Mouse (Mus musculus) neural tube, embryonic 14.5 days (tissue): ENCODE measurements around the gene Slc44a2. TPM values are rescaled to one million over a fixed set of nuclear protein-coding genes. Genes with fewer than 3 reads are reported as not detected.

ENCODE experiments used
- ATAC-seq: fragments of 200-750 bp; cut with Nextera tagmentation; 2 replicates; pipeline ENCODE4 v1.8.0; 2017; ENCODE audit warnings: low read depth, mild to moderate bottlenecking, moderate TSS enrichment, moderate library complexity
- H3K27ac ChIP-seq: fragments of 300-500 bp; sonication (generic); 2 replicates; pipeline ENCODE4 v1.5.1; 2014; ENCODE audit warnings: low read depth, mild to moderate bottlenecking, control low read depth, low read length, moderate library complexity, mixed read lengths
- H3K27me3 ChIP-seq: fragments of 300-500 bp; sonication (generic); 2 replicates; pipeline ENCODE4 v1.6.1; 2014; ENCODE audit warnings: low read length; ENCODE audit not compliant: control insufficient read depth, insufficient read depth
- H3K36me3 ChIP-seq: fragments of 300-500 bp; sonication (generic); 2 replicates; pipeline ENCODE4 v1.6.1; 2014; ENCODE audit warnings: low read length, mixed read lengths; ENCODE audit not compliant: control insufficient read depth, insufficient read depth
- H3K4me1 ChIP-seq: fragments of 300-500 bp; sonication (generic); 2 replicates; pipeline ENCODE4 v1.6.1; 2014; ENCODE audit warnings: low read length; ENCODE audit not compliant: control insufficient read depth, insufficient read depth
- H3K4me2 ChIP-seq: fragments of 300-500 bp; sonication (generic); 2 replicates; pipeline ENCODE4 v1.6.1; 2014; ENCODE audit warnings: mild to moderate bottlenecking, low read depth, low read length, control low read depth
- H3K4me3 ChIP-seq: fragments of 300-500 bp; sonication (generic); 2 replicates; pipeline ENCODE4 v1.5.1; 2014; ENCODE audit warnings: low read depth, low read length, control low read depth, mixed read lengths
- H3K9ac ChIP-seq: fragments of 300-500 bp; sonication (generic); replicated peaks from 2 replicates; pipeline ENCODE4 v1.6.1; 2014; ENCODE audit warnings: low read depth, mild to moderate bottlenecking, control low read depth, low read length, mixed read lengths
- H3K9me3 ChIP-seq: fragments of 300-500 bp; sonication (generic); 2 replicates; pipeline ENCODE4 v1.6.1; 2016; ENCODE audit warnings: low read length; ENCODE audit not compliant: control insufficient read depth
- WGBS: fragments of 180-500 bp; shearing (Covaris S2); extraction: QIAGEN DNeasy Blood & Tissue Kit; methylation state at CpG from one replicate; pipeline ENCODE4 v1.1.7; 2014; 5-methylcytosine and 5-hydroxymethylcytosine counted together
- polyA plus RNA-seq: library from polyadenylated mRNA; unstranded; fragments of >200 nt; fragmentation: Nextera tagmentation; extraction: Ambion mirVana; gene quantifications from 2 replicates; pipeline ENCODE4 v1.2.1, GENCODE M21; 2014

Slc44a2 gene
- polyA plus RNA-seq, 1 experiment from 2014 or later, result 67.7 TPM

GRCm38 (mm10) chr9:21402764-21403253 lies 82.3 kb downstream of the Slc44a2 start:
- H3K9ac ChIP-seq, result no peak overlapping the region
- 91% methylated on average over 11 of the region's 11 CpGs for WGBS
- ATAC-seq, result no peak

GRCm38 (mm10) chr9:21403745-21404144 lies 83.2 kb downstream of the Slc44a2 start:
- ATAC-seq, result no peak

More at GRCm38 (mm10) chr9:21402764-21403253, 82.3 kb downstream of the Slc44a2 start:
- H3K4me1 ChIP-seq, result no peaks in the 10 kb centered on the region
- H3K4me3 ChIP-seq, result no peak overlapping the region
- no peaks in the 10 kb centered on the region for H3K27me3 ChIP-seq
- no peak overlapping the region for H3K27ac ChIP-seq
- H3K4me2 ChIP-seq, result no peak overlapping the region
- H3K36me3 ChIP-seq, result peaks cover 85% of the 10 kb centered on the region
- H3K9me3 ChIP-seq, result no peaks in the 10 kb centered on the region

More at GRCm38 (mm10) chr9:21403745-21404144, 83.2 kb downstream of the Slc44a2 start:
- H3K27me3 ChIP-seq, result no peaks in the 10 kb centered on the region
- H3K36me3 ChIP-seq, result peaks cover 77% of the 10 kb centered on the region
- no peak overlapping the region for H3K4me2 ChIP-seq
- H3K9ac ChIP-seq, result no peak overlapping the region
- no peaks in the 10 kb centered on the region for H3K4me1 ChIP-seq
- H3K4me3 ChIP-seq, result no peak overlapping the region
- WGBS, result 97% methylated on average over 5 of the region's 5 CpGs
- no peak overlapping the region for H3K27ac ChIP-seq
- H3K9me3 ChIP-seq, result no peaks in the 10 kb centered on the region

Other genes starting within 250 kb of the Slc44a2 start
- 1.7 and 1.8 TPM in 2 replicates for gene Gm49373, start 247.6 kb upstream of the Slc44a2 start, polyA plus RNA-seq
- 62.7 and 73.5 TPM in 2 replicates for gene Fdx1l, start 247.1 kb upstream of the Slc44a2 start, polyA plus RNA-seq
- gene Gm38431, start 228.7 kb upstream of the Slc44a2 start, polyA plus RNA-seq, result 0.88 and 1.5 TPM in 2 replicates
- gene Raver1, start 228.7 kb upstream of the Slc44a2 start, polyA plus RNA-seq, result 29.4 and 35.2 TPM in 2 replicates
- gene Tyk2, start 189.5 kb upstream of the Slc44a2 start, polyA plus RNA-seq, result 7.9 and 10.2 TPM in 2 replicates
- 190 and 219 TPM in 2 replicates for gene Cdc37, start 170.7 kb upstream of the Slc44a2 start, polyA plus RNA-seq
- 27.5 and 35.3 TPM in 2 replicates for gene Pde4a, start 155.0 kb upstream of the Slc44a2 start, polyA plus RNA-seq
- gene Keap1, start 81.3 kb upstream of the Slc44a2 start, polyA plus RNA-seq, result 34.2 and 43.6 TPM in 2 replicates
- gene S1pr5, start 72.3 kb upstream of the Slc44a2 start, polyA plus RNA-seq, result 4.2 and 5.0 TPM in 2 replicates
- gene Atg4d, start 55.4 kb upstream of the Slc44a2 start, polyA plus RNA-seq, result 50.4 and 50.5 TPM in 2 replicates
- 14.2 and 16.4 TPM in 2 replicates for gene Kri1, start 32.7 kb upstream of the Slc44a2 start, polyA plus RNA-seq
- gene Cdkn2d, start 29.3 kb upstream of the Slc44a2 start, polyA plus RNA-seq, result 113 and 125 TPM in 2 replicates
- 1.1 and 2.3 TPM in 2 replicates for gene Ap1m2, start 8.4 kb upstream of the Slc44a2 start, polyA plus RNA-seq
- 210 and 222 TPM in 2 replicates for gene Ilf3, start 47.2 kb downstream of the Slc44a2 start, polyA plus RNA-seq
- gene Qtrt1, start 91.1 kb downstream of the Slc44a2 start, polyA plus RNA-seq, result 43.7 and 48.9 TPM in 2 replicates
- 53.1 and 59.4 TPM in 2 replicates for gene Dnm2, start 104.2 kb downstream of the Slc44a2 start, polyA plus RNA-seq
- 42.2 and 45.7 TPM in 2 replicates for gene Tmed1, start 189.6 kb downstream of the Slc44a2 start, polyA plus RNA-seq
- 2.5 and 3.0 TPM in 2 replicates for gene AB124611, start 205.5 kb downstream of the Slc44a2 start, polyA plus RNA-seq
- 30.1 and 36.4 TPM in 2 replicates for gene Carm1, start 226.2 kb downstream of the Slc44a2 start, polyA plus RNA-seq